Mouse (Mus musculus) left cerebral cortex, postnatal 14 days (tissue): ENCODE measurements around the gene B230118H07Rik. TPM values are rescaled to one million over a fixed set of nuclear protein-coding genes. Genes with fewer than 3 reads are reported as not detected.

Experiments used
- DNase-seq, 2 experiments: peaks; one replicate each; pipeline ENCODE4 v3.0.0; 2021 to 2022; ENCODE audit warnings: low spot score in 2 of 2, mixed read lengths in 1 of 2
- intact Hi-C: fragments of 180-260 bp; cut with DNase I; formaldehyde crosslinking; loops from one replicate; pipeline ENCODE4 v1.15.1; 2025
- total RNA-seq, 2 experiments: library from RNA; stranded (reverse); gene quantifications; 2 replicates each; pipeline ENCODE4 v1.2.3; 2021

The B230118H07Rik gene
- total RNA-seq, 2 experiments from 2014 or later = 21.2 to 24.3 TPM

GRCm38 (mm10) chr2:101648361-101648760, 971 bp downstream of the B230118H07Rik start:
- no peak for DNase-seq
- intact Hi-C loops = no loop called here

- no peak for DNase-seq
- intact Hi-C loops = no loop called here
Measured at GRCm38 (mm10) chr2:101645841-101646240, 3.5 kb downstream of the B230118H07Rik start.

- DNase-seq = no peak
- intact Hi-C loops = no loop called here
Measured at GRCm38 (mm10) chr2:101639840-101640350, 9.4 kb downstream of the B230118H07Rik start.

GRCm38 (mm10) chr2:101638979-101639839, 10.1 kb downstream of the B230118H07Rik start:
- intact Hi-C loops = no loop called here

GRCm38 (mm10) chr2:101628297-101629236, 20.8 kb downstream of the B230118H07Rik start:
- peak; percentile 90 to 98 for DNase-seq
- intact Hi-C loops = no loop called here

More at GRCm38 (mm10) chr2:101638979-101639839, 10.1 kb downstream of the B230118H07Rik start:
- DNase-seq = no peak

GRCm38 (mm10) chr2:101627227-101627626, 22.1 kb downstream of the B230118H07Rik start:
- intact Hi-C loops = no loop called here
- DNase-seq = no peak

GRCm38 (mm10) chr2:101624526-101624925, 24.8 kb downstream of the B230118H07Rik start, which contains the start of gene Rag2:
Rag2 (plus strand) TSS chr2:101624718.
- intact Hi-C loops = no loop called here
- DNase-seq = no peak

- no peak for DNase-seq
- intact Hi-C loops = no loop called here
Measured at GRCm38 (mm10) chr2:101624011-101624410, 25.3 kb downstream of the B230118H07Rik start.

GRCm38 (mm10) chr2:101623042-101623441, 26.3 kb downstream of the B230118H07Rik start:
- intact Hi-C loops = no loop called here

GRCm38 (mm10) chr2:101621611-101622010, 27.7 kb downstream of the B230118H07Rik start:
- DNase-seq = no peak
- intact Hi-C loops = no loop called here

More at GRCm38 (mm10) chr2:101623042-101623441, 26.3 kb downstream of the B230118H07Rik start:
- DNase-seq = no peak

- DNase-seq = no peak
- intact Hi-C loops = no loop called here
Measured at GRCm38 (mm10) chr2:101620899-101621298, 28.4 kb downstream of the B230118H07Rik start.

GRCm38 (mm10) chr2:101618373-101618772, 31.0 kb downstream of the B230118H07Rik start:
- intact Hi-C loops = no loop called here
- DNase-seq = no peak

- intact Hi-C loops = no loop called here
- peak in 1 of 2 experiments; percentile 25 for DNase-seq
Measured at GRCm38 (mm10) chr2:101615464-101616305, 33.6 kb downstream of the B230118H07Rik start.

- intact Hi-C loops = no loop called here
- DNase-seq = no peak
Measured at GRCm38 (mm10) chr2:101610861-101611260, 38.5 kb downstream of the B230118H07Rik start.

GRCm38 (mm10) chr2:101608232-101608894, 41.0 kb downstream of the B230118H07Rik start:
- DNase-seq = no peak
- intact Hi-C loops = no loop called here

GRCm38 (mm10) chr2:101603099-101603498, 46.2 kb downstream of the B230118H07Rik start:
- intact Hi-C loops = no loop called here
- DNase-seq = no peak

- DNase-seq = peak; percentile 19 to 37
- intact Hi-C loops = no loop called here
Measured at GRCm38 (mm10) chr2:101600703-101601102, 48.6 kb downstream of the B230118H07Rik start.
